Mouse (Mus musculus): ENCODE data around the gene Rslcan18. TPM values are rescaled to one million over a fixed set of nuclear protein-coding genes. Genes with fewer than 3 reads are reported as not detected.
"Not testable (repeated sequence)": the region's sequence is repeated elsewhere in the genome, so short reads cannot be mapped to it uniquely, and the experiment has no call there.

The Rslcan18 gene
- polyA plus RNA-seq (2015; fragmentation: Nextera tagmentation; extraction: Ambion mirVana) = 0.12 and 0.19 TPM in 2 replicates

- not testable (repeated sequence) for H3K4me3 ChIP-seq (ENCODE audit: low read length); H3K9me3 ChIP-seq (ENCODE audit: control insufficient read depth, low read length); ATAC-seq; H3K27ac ChIP-seq (ENCODE audit: low read depth, low read length); H3K27me3 ChIP-seq (replicated peaks; ENCODE audit: control insufficient read depth, insufficient read depth, low read length); H3K4me1 ChIP-seq (ENCODE audit: control insufficient read depth, insufficient read depth, low read depth, low read length); H3K4me2 ChIP-seq (ENCODE audit: low read length); H3K36me3 ChIP-seq (ENCODE audit: control insufficient read depth, insufficient read depth, low read length); H3K9ac ChIP-seq (ENCODE audit: low read depth, low read length)
- WGBS = 92% methylated on average over 8 of the region's 8 CpGs
Measured at GRCm38 (mm10) chr13:67116163-67116562, at the start of gene Rslcan18. Gene Rslcan18, minus strand, starts transcription at chr13:67116263.

- Histone ChIP-seq H3K27me3 (replicated peaks; ENCODE audit: control insufficient read depth, insufficient read depth, low read length) (no peaks in the 10 kb centered on the region), H3K4me2 (ENCODE audit: low read length) (peak overlapping the region; percentile 65), H3K36me3 (ENCODE audit: control insufficient read depth, insufficient read depth, low read length) (no peaks in the 10 kb centered on the region), H3K4me1 (ENCODE audit: control insufficient read depth, insufficient read depth, low read depth, low read length) (peaks cover 6% of the 10 kb centered on the region), H3K27ac (ENCODE audit: low read depth, low read length) (peak overlapping the region; percentile 20), H3K9ac (ENCODE audit: low read depth, low read length) (peak overlapping the region; percentile 73), H3K9me3 (ENCODE audit: control insufficient read depth, low read length) (no peaks in the 10 kb centered on the region), H3K4me3 (ENCODE audit: low read length) (peak overlapping the region; percentile 55)
- 2% methylated on average over 18 of the region's 18 CpGs for WGBS
- peak; percentile 99 for ATAC-seq
Measured at GRCm38 (mm10) chr13:67128038-67128721, 12.1 kb upstream of the Rslcan18 start.

- peak overlapping the region; percentile 65 for H3K4me2 ChIP-seq (ENCODE audit: low read length)
- H3K9ac ChIP-seq (ENCODE audit: low read depth, low read length); H3K27ac ChIP-seq (ENCODE audit: low read depth, low read length); H3K27me3 ChIP-seq (replicated peaks; ENCODE audit: control insufficient read depth, insufficient read depth, low read length); ATAC-seq; H3K9me3 ChIP-seq (ENCODE audit: control insufficient read depth, low read length); H3K4me1 ChIP-seq (ENCODE audit: control insufficient read depth, insufficient read depth, low read depth, low read length); H3K36me3 ChIP-seq (ENCODE audit: control insufficient read depth, insufficient read depth, low read length): not testable (repeated sequence)
- peak overlapping the region; percentile 55 for H3K4me3 ChIP-seq (ENCODE audit: low read length)
- WGBS = 79% methylated on average over 10 of the region's 10 CpGs
Measured at GRCm38 (mm10) chr13:67127507-67127906, 11.4 kb upstream of the Rslcan18 start.

GRCm38 (mm10) chr13:67124460-67124859, 8.4 kb upstream of the Rslcan18 start:
- Histone ChIP-seq H3K9me3 (ENCODE audit: control insufficient read depth, low read length) (no peaks in the 10 kb centered on the region), H3K27me3 (replicated peaks; ENCODE audit: control insufficient read depth, insufficient read depth, low read length) (no peaks in the 10 kb centered on the region), H3K4me1 (ENCODE audit: control insufficient read depth, insufficient read depth, low read depth, low read length) (peaks cover 6% of the 10 kb centered on the region), H3K9ac (ENCODE audit: low read depth, low read length) (no peak overlapping the region), H3K4me3 (ENCODE audit: low read length) (no peak overlapping the region), H3K4me2 (ENCODE audit: low read length) (no peak overlapping the region), H3K27ac (ENCODE audit: low read depth, low read length) (no peak overlapping the region), H3K36me3 (ENCODE audit: control insufficient read depth, insufficient read depth, low read length) (no peaks in the 10 kb centered on the region)
- no peak for ATAC-seq
- WGBS = 86% methylated on average over 1 of the region's 1 CpGs

DNA sequence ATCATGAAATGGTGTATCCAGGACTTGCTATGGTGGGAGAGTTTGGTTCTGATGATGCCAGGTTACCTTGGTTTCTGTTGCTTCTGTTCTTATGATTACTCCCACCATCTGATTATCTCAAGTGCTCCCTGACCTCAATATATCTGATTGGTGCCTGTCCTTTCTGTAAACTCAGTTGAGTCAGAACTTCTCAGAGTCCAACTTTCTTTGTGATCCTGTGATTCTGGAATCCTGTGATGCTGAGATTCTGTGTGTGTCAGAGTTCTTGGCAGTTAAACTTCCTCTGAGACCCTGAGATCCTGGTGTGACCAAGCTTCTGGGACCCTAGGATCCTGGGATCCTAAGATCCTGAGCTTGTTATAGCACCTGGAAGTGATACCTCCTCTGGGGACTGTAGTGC, 5.3 kb upstream of the Rslcan18 start, which contains the start of gene Zfp759:
Zfp759 (plus strand) TSS at position 301 of the 400 bp plus-strand sequence.
- H3K9me3 ChIP-seq (ENCODE audit: control insufficient read depth, low read length); H3K4me3 ChIP-seq (ENCODE audit: low read length); H3K9ac ChIP-seq (ENCODE audit: low read depth, low read length); H3K4me1 ChIP-seq (ENCODE audit: control insufficient read depth, insufficient read depth, low read depth, low read length); H3K36me3 ChIP-seq (ENCODE audit: control insufficient read depth, insufficient read depth, low read length); H3K27ac ChIP-seq (ENCODE audit: low read depth, low read length); H3K4me2 ChIP-seq (ENCODE audit: low read length); H3K27me3 ChIP-seq (replicated peaks; ENCODE audit: control insufficient read depth, insufficient read depth, low read length); ATAC-seq: not testable (repeated sequence)

GRCm38 (mm10) chr13:67113287-67113686, 2.8 kb downstream of the Rslcan18 start:
- no peak overlapping the region for H3K4me2 ChIP-seq (ENCODE audit: low read length)
- no peak overlapping the region for H3K27ac ChIP-seq (ENCODE audit: low read depth, low read length)
- H3K27me3 ChIP-seq (replicated peaks; ENCODE audit: control insufficient read depth, insufficient read depth, low read length) = no peaks in the 10 kb centered on the region
- no peak overlapping the region for H3K4me3 ChIP-seq (ENCODE audit: low read length)
- WGBS = 95% methylated on average over 2 of the region's 2 CpGs
- H3K4me1 ChIP-seq (ENCODE audit: control insufficient read depth, insufficient read depth, low read depth, low read length) = no peaks in the 10 kb centered on the region
- no peak overlapping the region for H3K9ac ChIP-seq (ENCODE audit: low read depth, low read length)
- H3K9me3 ChIP-seq (ENCODE audit: control insufficient read depth, low read length) = no peaks in the 10 kb centered on the region
- no peaks in the 10 kb centered on the region for H3K36me3 ChIP-seq (ENCODE audit: control insufficient read depth, insufficient read depth, low read length)
- no peak for ATAC-seq

- 84% methylated on average over 12 of the region's 12 CpGs for WGBS
- H3K9me3 ChIP-seq (ENCODE audit: control insufficient read depth, low read length) = no peaks in the 10 kb centered on the region
- H3K4me2 ChIP-seq (ENCODE audit: low read length) = no peak overlapping the region
- H3K27ac ChIP-seq (ENCODE audit: low read depth, low read length) = no peak overlapping the region
- no peaks in the 10 kb centered on the region for H3K27me3 ChIP-seq (replicated peaks; ENCODE audit: control insufficient read depth, insufficient read depth, low read length)
- ATAC-seq = no peak
- no peak overlapping the region for H3K4me3 ChIP-seq (ENCODE audit: low read length)
- H3K36me3 ChIP-seq (ENCODE audit: control insufficient read depth, insufficient read depth, low read length) = no peaks in the 10 kb centered on the region
- H3K4me1 ChIP-seq (ENCODE audit: control insufficient read depth, insufficient read depth, low read depth, low read length) = peaks cover 3% of the 10 kb centered on the region
- H3K9ac ChIP-seq (ENCODE audit: low read depth, low read length) = no peak overlapping the region
Measured at GRCm38 (mm10) chr13:67112096-67112495, 4.0 kb downstream of the Rslcan18 start.

DNA sequence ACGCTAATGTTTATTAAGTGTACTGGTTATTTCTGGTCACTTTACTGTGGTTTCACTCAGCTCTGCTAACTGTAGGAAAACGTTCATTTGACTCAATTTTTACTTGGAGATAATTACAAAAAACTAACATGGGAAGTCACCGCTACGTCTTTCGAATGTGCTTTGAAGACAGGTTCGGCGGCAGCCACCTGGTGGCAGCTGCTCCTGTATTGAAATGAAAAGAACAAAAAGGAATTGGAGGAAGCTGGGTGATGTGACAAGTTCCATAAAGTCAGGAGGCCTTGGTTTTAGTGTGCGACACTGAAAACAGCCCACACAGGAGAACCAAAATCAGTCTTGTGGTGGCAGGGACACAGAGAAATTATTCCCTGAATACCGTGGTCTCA, 7.2 kb downstream of the Rslcan18 start:
- WGBS = 6% methylated on average over 9 of the region's 9 CpGs
- peak; percentile 84 for ATAC-seq
- H3K4me2 ChIP-seq (ENCODE audit: low read length) = peak overlapping the region; percentile 86
- H3K9me3 ChIP-seq (ENCODE audit: control insufficient read depth, low read length) = 0 out of 2 replicates have a peak, but pooled peaks cover 2% of the 10 kb centered on the region
- H3K27me3 ChIP-seq (replicated peaks; ENCODE audit: control insufficient read depth, insufficient read depth, low read length) = no peaks in the 10 kb centered on the region
- peak overlapping the region; percentile 54 for H3K4me3 ChIP-seq (ENCODE audit: low read length)
- peak overlapping the region; percentile 37; the same call in 1 of the 2 replicates for H3K27ac ChIP-seq (ENCODE audit: low read depth, low read length)
- H3K36me3 ChIP-seq (ENCODE audit: control insufficient read depth, insufficient read depth, low read length) = peaks cover 2% of the 10 kb centered on the region; the same call in 1 of the 2 replicates
- peaks cover 3% of the 10 kb centered on the region for H3K4me1 ChIP-seq (ENCODE audit: control insufficient read depth, insufficient read depth, low read depth, low read length)
- peak overlapping the region; percentile 53 for H3K9ac ChIP-seq (ENCODE audit: low read depth, low read length)

GRCm38 (mm10) chr13:67108194-67108820, 7.8 kb downstream of the Rslcan18 start, which contains the start of gene Gm28557:
Gene Gm28557, minus strand, starts transcription at chr13:67108604.
- Histone ChIP-seq H3K4me1 (ENCODE audit: control insufficient read depth, insufficient read depth, low read depth, low read length) (peaks cover 3% of the 10 kb centered on the region), H3K9me3 (ENCODE audit: control insufficient read depth, low read length) (0 out of 2 replicates have a peak, but pooled peaks cover 2% of the 10 kb centered on the region), H3K4me3 (ENCODE audit: low read length) (peak within 1 kb of the TSS; percentile 54), H3K9ac (ENCODE audit: low read depth, low read length) (peak within 1 kb of the TSS; percentile 69), H3K27me3 (replicated peaks; ENCODE audit: control insufficient read depth, insufficient read depth, low read length) (no peaks in the 10 kb centered on the region), H3K36me3 (ENCODE audit: control insufficient read depth, insufficient read depth, low read length) (peaks cover 2% of the 10 kb centered on the region; the same call in 1 of the 2 replicates), H3K27ac (ENCODE audit: low read depth, low read length) (peak within 1 kb of the TSS; percentile 72), H3K4me2 (ENCODE audit: low read length) (peak within 1 kb of the TSS; percentile 86)
- peak; percentile 99 for ATAC-seq
- WGBS = 0% methylated on average over 17 of the region's 17 CpGs

Data from hindbrain, embryonic 16.5 days (tissue).